Mouse (Mus musculus) testis, adult 2 months (tissue): Measurements from ENCODE around the gene B4galnt1. TPM values are rescaled to one million over a fixed set of nuclear protein-coding genes. Genes with fewer than 3 reads are reported as not detected.

ENCODE experiments used
- H3K27ac ChIP-seq: fragments of 200-500 bp; 2 replicates; pipeline ENCODE4 v1.5.1; 2012; ENCODE audit warnings: low read depth, low read length; ENCODE audit not compliant: control insufficient read depth, insufficient read depth
- H3K27me3 ChIP-seq: fragments of 200-500 bp; 2 replicates; pipeline ENCODE4 v1.6.1; 2012; ENCODE audit warnings: mild to moderate bottlenecking, low read length, moderate library complexity; ENCODE audit not compliant: control insufficient read depth, insufficient read depth
- H3K36me3 ChIP-seq: fragments of 200-500 bp; 2 replicates; pipeline ENCODE4 v1.6.1; 2012; ENCODE audit warnings: mild to moderate bottlenecking, low read length; ENCODE audit not compliant: control insufficient read depth, insufficient read depth
- H3K4me1 ChIP-seq: fragments of 200-500 bp; 2 replicates; pipeline ENCODE4 v1.6.1; 2012; ENCODE audit warnings: low read length; ENCODE audit not compliant: control insufficient read depth, insufficient read depth
- H3K4me3 ChIP-seq: fragments of 200-500 bp; 2 replicates; pipeline ENCODE4 v1.5.1; 2012; ENCODE audit warnings: low read depth, mild to moderate bottlenecking, low read length, moderate library complexity, mixed read lengths; ENCODE audit not compliant: control insufficient read depth
- CTCF ChIP-seq: fragments of 200-500 bp; IDR thresholded peaks from 2 replicates; pipeline ENCODE4 v1.5.1; 2012; ENCODE audit warnings: low read depth, mild to moderate bottlenecking, inconsistent platforms, low read length, moderate library complexity; ENCODE audit not compliant: control insufficient read depth, insufficient read depth, insufficient replicate concordance
- POLR2A ChIP-seq: fragments of 200-500 bp; IDR thresholded peaks from 2 replicates; pipeline ENCODE4 v1.6.1; 2012; ENCODE audit warnings: low read depth, mild to moderate bottlenecking, inconsistent platforms, low read length, moderate library complexity; ENCODE audit not compliant: control insufficient read depth
- polyA plus RNA-seq: library from polyadenylated mRNA; depleted of rRNA; stranded (reverse); fragments of >200 nt; gene quantifications from 2 replicates; pipeline ENCODE4 v1.2.3, GENCODE M21; 2012; rRNA removed

The B4galnt1 gene
- polyA plus RNA-seq, result 21.7 and 27.0 TPM in 2 replicates

DNA sequence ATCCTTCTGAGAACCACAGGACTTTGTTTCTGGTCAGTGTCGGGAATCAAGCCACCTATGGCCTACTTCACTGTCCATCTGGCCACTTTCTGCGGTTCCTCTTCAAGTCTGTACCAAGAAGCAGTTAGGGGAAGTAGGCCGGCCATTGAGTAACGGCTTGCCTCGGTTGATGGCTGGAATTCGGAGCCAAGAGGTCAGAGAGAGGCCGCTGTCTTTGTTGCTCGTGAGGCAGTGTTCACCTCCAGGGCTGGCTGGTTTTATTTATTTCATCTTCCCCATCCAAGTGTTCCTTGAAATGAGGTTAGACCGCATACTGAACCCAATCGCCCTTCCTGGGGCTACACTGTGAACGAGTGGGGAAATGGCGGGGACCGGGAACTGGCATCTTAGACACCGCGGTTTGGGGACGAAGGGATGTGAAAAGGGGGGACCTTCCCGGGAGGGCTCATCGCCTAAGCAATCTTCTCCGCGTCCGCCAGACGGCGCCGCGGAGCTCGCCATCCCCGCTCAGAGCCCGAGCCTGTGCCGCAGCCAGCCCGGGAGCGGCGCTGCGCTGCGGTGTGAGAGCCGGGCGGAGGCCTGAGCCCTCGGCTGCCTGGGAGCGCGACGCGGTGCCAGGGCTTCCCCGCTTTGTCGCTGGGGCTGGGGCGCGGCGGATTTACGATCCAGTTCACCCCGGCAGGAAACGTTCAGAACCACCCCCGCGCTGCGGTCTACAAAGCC lies at the start of gene B4galnt1:
TSS of gene B4galnt1 (plus strand) at position 595 of the 723 bp plus-strand sequence.
- Histone ChIP-seq H3K27ac (peak within 1 kb of the TSS; percentile 90), H3K27me3 (no peaks in the 10 kb centered on the region), H3K4me3 (peak within 1 kb of the TSS; percentile 86), H3K36me3 (no peaks in the 10 kb centered on the region), H3K4me1 (peaks cover 13% of the 10 kb centered on the region)
- TF ChIP-seq POLR2A (no peak), CTCF (peak; percentile 71)

DNA sequence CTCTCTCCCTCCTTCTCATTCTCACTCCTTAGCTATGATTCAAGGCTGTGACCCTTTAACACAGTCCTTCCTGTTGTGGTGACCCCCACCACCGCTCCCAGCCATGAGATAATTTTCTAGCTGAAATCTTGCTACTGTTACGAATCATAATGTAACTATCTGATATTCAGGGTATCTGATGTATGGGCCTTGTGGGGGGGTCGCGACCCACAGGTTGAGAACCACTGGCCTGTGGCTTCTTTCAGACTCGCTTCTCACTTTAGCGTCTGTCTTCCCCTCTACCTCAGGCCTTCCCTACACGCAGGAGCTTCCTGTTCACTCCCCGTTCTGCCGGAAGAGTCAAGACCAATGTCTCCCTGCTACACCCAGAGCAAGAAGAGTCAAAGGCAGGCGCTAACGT lies 46.6 kb upstream of the B4galnt1 start:
- TF ChIP-seq CTCF (no peak), POLR2A (no peak)
- no peaks in the 10 kb centered on the region for H3K27me3 ChIP-seq
- peaks cover 4% of the 10 kb centered on the region for H3K36me3 ChIP-seq
- peaks cover 10% of the 10 kb centered on the region for H3K4me1 ChIP-seq
- no peak overlapping the region for H3K27ac ChIP-seq
- H3K4me3 ChIP-seq, result no peak overlapping the region

GRCm38 (mm10) chr10:127119229-127119628 lies 45.8 kb upstream of the B4galnt1 start:
- Histone ChIP-seq H3K36me3 (peaks cover 4% of the 10 kb centered on the region), H3K27ac (no peak overlapping the region), H3K4me1 (peaks cover 10% of the 10 kb centered on the region), H3K27me3 (no peaks in the 10 kb centered on the region), H3K4me3 (no peak overlapping the region)
- no peak for TF ChIP-seq POLR2A
- TF ChIP-seq CTCF, result no peak

DNA sequence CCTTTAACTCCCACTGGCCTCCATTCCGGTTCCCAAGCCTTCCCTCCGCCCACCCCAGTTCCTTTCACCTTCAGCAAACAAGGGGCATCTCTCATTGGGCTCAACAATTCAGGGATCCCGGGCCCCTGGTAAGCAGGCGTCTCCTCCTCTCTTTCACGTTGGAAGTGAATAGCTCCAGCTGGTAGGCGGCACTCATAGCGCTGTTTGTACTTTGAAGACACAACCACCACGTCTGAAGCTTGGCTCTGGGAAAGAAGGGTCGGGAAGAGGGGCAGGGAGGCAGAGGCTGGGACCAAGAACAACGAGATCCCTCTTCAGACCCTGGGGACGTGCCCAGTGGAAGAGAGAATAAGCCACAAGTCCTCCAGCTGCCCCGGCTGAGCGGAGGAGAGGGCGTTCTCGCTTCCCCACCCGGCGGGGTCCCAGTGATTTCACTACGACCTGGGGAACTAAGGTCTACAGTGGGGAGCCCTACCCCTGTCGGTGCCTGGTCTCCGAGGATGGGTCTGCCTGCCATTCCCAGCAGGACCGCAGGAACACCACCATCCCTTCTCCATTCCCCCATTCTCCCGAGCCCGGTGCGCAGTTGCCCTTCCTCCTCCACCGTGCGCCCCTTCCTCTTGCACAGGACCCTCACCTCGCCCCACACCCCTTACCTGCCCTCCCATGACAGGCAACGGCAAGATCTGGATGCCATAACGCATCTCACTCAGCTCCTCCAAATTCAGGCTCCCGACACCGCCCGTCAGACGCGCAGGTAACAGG lies 44.5 kb upstream of the B4galnt1 start:
- no peaks in the 10 kb centered on the region for H3K27me3 ChIP-seq
- H3K27ac ChIP-seq, result peak overlapping the region; percentile 75
- TF ChIP-seq CTCF (peak; percentile 14; the same call in 1 of the 2 replicates), POLR2A (no peak)

GRCm38 (mm10) chr10:127121066-127121477 lies 44.0 kb upstream of the B4galnt1 start, which contains the start of gene Os9:
Os9 (minus strand) TSS chr10:127121131.
- TF ChIP-seq CTCF (no peak), POLR2A (peak; percentile 73)
- H3K27ac ChIP-seq, result peak within 1 kb of the TSS; percentile 75

More for the DNA sequence above, 44.5 kb upstream of the B4galnt1 start:
- peak overlapping the region; percentile 99 for H3K4me3 ChIP-seq
- H3K4me1 ChIP-seq, result peaks cover 10% of the 10 kb centered on the region
- H3K36me3 ChIP-seq, result peaks cover 4% of the 10 kb centered on the region

DNA sequence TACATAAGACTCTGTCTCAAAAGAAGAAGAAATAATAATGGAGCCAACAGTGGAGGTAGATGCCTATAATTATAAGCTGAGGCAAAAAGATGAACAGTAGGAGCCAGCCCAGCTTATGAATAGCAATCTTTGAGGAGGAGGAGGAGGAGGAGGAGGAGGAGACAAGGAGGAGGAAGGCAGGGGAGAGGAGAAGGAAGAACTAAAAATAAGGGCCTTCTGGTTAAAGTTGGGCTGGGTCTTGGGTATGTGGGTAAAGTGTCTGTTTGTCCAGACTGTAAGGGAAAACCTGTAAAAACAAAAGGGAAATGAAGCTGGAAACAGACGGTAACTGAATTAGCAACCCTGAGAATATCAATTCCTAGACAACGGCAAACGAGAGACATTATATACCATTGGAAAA lies 43.0 kb upstream of the B4galnt1 start:
- TF ChIP-seq CTCF, result no peak
- TF ChIP-seq POLR2A, result no peak
- H3K27ac ChIP-seq, result no peak overlapping the region
- H3K4me1 ChIP-seq, result peaks cover 10% of the 10 kb centered on the region
- H3K4me3 ChIP-seq, result no peak overlapping the region
- H3K27me3 ChIP-seq, result no peaks in the 10 kb centered on the region
- peaks cover 4% of the 10 kb centered on the region for H3K36me3 ChIP-seq

More at GRCm38 (mm10) chr10:127121066-127121477, 44.0 kb upstream of the B4galnt1 start, which contains the start of gene Os9:
- peak within 1 kb of the TSS; percentile 99 for H3K4me3 ChIP-seq
- peaks cover 10% of the 10 kb centered on the region for H3K4me1 ChIP-seq
- peaks cover 4% of the 10 kb centered on the region for H3K36me3 ChIP-seq
- H3K27me3 ChIP-seq, result no peaks in the 10 kb centered on the region

GRCm38 (mm10) chr10:127122784-127123435 lies 42.1 kb upstream of the B4galnt1 start:
- no peak overlapping the region for H3K27ac ChIP-seq
- H3K36me3 ChIP-seq, result peaks cover 2% of the 10 kb centered on the region
- no peak overlapping the region for H3K4me3 ChIP-seq
- H3K4me1 ChIP-seq, result peaks cover 10% of the 10 kb centered on the region
- H3K27me3 ChIP-seq, result no peaks in the 10 kb centered on the region
- TF ChIP-seq POLR2A (no peak), CTCF (no peak)
